Mouse (Mus musculus) ES-Bruce4 (cell line): Measurements from ENCODE around the gene Wbp1.

Experiments
- CTCF ChIP-seq: IDR thresholded peaks from one replicate; pipeline ENCODE4 v1.8.1; 2011; ENCODE audit warnings: low read depth, low read length
- EP300 ChIP-seq: IDR thresholded peaks from 2 replicates; pipeline ENCODE4 v1.6.1; 2011; ENCODE audit warnings: low read depth, low read length; ENCODE audit not compliant: insufficient read depth
- POLR2A ChIP-seq: IDR thresholded peaks from one replicate; pipeline ENCODE4 v1.8.1; 2011; ENCODE audit warnings: low read length; ENCODE audit not compliant: insufficient read depth

- TF ChIP-seq CTCF: peak; percentile 88
- TF ChIP-seq POLR2A: no peak
- peak; percentile 56; the same call in 1 of the 2 replicates for TF ChIP-seq EP300
These were observed 44.4 kb upstream of the Wbp1 start, which contains the start of gene Dctn1 for GRCm38 (mm10) chr6:83165607-83166242.
